Mouse (Mus musculus) Patski (cell line): ENCODE measurements around the gene Bcl2. TPM values are rescaled to one million over a fixed set of nuclear protein-coding genes. Genes with fewer than 3 reads are reported as not detected.
"Not testable (repeated sequence)": the region's sequence is repeated elsewhere in the genome, so short reads cannot be mapped to it uniquely, and the experiment has no call there.

Experiments
- ATAC-seq: fragments of 100-300 bp; one replicate; pipeline ENCODE4 v1.8.0; 2021
- CTCF ChIA-PET: fragments of 350-600 bp; sonication (Branson Sonifier 250); formaldehyde crosslinking; loops from one replicate; lab custom pipeline; 2022; ENCODE audit warnings: inconsistent platforms; lab: Charles Lee
- POLR2A ChIA-PET: fragments of 350-600 bp; sonication (Branson Sonifier 250); formaldehyde crosslinking; loops from one replicate; lab custom pipeline; 2022; ENCODE audit warnings: antibody characterized with exemption, inconsistent platforms; lab: Charles Lee
- DNase-seq: peaks from one replicate; pipeline ENCODE4 v3.0.0-alpha.2; 2011; ENCODE audit warnings: low read depth, low spot score
- H3K27me3 ChIP-seq: fragments of 371-371 bp; one replicate; pipeline ENCODE4 v1.5.1; 2021
- CTCF ChIP-seq: fragments of 100-300 bp; IDR thresholded peaks from one replicate; pipeline ENCODE4 v1.5.1; 2021
- in situ Hi-C: fragments of 300-500 bp; cut with MboI; formaldehyde crosslinking; loops from 3 replicates; pipeline ENCODE4 v1.11.1; 2018; ENCODE audit warnings: low pct_unique_long_range_greater_than_20kb, mixed read lengths
- polyA plus RNA-seq: library from polyadenylated mRNA; unstranded; gene quantifications from one replicate; pipeline ENCODE4 v1.2.3, GENCODE M21; 2021

Bcl2 gene
- polyA plus RNA-seq, 1 experiment from 2014 or later: 11.7 TPM

DNA sequence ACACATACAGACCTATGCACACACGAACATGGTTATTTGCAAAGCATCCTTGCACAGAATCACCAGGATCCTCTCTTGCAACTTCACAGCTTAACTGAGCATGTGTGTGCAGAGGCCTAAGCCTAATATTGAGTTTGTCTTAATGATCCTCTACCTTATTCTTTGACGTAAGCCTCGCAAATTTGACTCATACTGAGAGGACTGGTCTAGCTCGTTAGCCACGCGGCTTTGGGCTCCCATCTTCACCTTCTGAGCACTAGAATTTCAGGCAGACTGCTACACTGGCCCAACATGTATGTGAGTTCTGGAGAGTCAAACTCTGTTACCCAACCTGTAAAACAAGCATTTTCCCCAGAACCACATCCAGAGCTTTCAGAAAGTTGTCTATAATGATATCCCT is 28.9 kb upstream of the Bcl2 start:
- ChIA-PET POLR2A (no interaction called here), CTCF (interaction anchor here (0.9 to 1.0 kb wide), 2 partner anchors 9 to 231 kb away, joined by 3 to 4 read pairs; no protein-coding TSS in a partner anchor)
- no peaks in the 10 kb centered on the region for H3K27me3 ChIP-seq
- no peak for TF ChIP-seq CTCF
- DNase-seq: no peak
- in situ Hi-C loops: no loop called here
- ATAC-seq: no peak

DNA sequence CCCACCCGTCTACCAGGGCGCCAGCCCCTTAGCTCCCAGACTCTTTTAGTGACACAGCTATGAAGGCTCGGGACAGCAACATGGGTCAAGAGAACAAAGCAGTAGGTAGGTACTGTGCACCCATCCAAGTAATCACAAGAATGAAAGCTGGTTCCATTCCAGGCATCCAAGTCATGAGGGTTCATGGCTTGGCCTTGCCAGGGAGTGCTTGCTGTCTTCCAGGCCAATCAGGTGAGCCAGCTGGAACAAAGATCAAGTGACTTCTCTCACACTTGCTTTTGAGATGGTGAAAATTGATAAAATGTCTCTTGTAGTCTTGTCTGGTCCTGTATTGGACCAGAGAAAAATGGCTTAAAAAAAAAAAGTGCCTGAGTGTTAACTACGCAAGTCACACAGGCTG is 26.7 kb upstream of the Bcl2 start:
- TF ChIP-seq CTCF: no peak
- in situ Hi-C loops: no loop called here
- no peaks in the 10 kb centered on the region for H3K27me3 ChIP-seq
- ATAC-seq (no peak), DNase-seq (no peak)
- ChIA-PET POLR2A (interaction anchor here (0.6 kb wide), 1 partner anchor 1306 kb away, joined by 4 read pairs; no protein-coding TSS in a partner anchor), CTCF (interaction anchor here (1.1 to 1.2 kb wide), 2 partner anchors 196 to 229 kb away, joined by 3 read pairs; no protein-coding TSS in a partner anchor)

DNA sequence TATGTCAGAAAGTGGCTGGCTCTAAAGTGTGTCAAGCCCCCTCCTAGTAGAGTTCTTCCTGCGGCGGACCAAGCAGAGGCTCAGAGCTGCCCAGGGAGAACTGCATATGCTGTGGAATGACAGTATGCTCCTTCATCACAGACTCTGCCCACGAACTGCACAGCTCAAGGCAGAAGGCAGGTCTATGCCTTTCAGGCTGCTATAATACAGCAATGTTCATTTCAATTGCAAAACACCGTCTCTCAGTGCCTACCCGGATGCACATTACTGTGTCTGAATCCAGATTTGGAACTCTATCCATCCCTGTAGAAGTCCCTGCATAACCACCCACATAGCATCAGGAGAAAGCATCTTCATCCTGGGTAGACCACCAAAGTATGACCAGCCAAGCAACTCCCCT is 25.7 kb upstream of the Bcl2 start:
- ATAC-seq (no peak), DNase-seq (no peak)
- no peaks in the 10 kb centered on the region for H3K27me3 ChIP-seq
- POLR2A ChIA-PET: interaction anchor here (0.6 kb wide), 1 partner anchor 1305 kb away, joined by 4 read pairs; no protein-coding TSS in a partner anchor
- no peak for TF ChIP-seq CTCF
- in situ Hi-C loops: no loop called here
- CTCF ChIA-PET: interaction anchor here (1.2 kb wide), 1 partner anchor 228 kb away, joined by 3 read pairs; no protein-coding TSS in a partner anchor

DNA sequence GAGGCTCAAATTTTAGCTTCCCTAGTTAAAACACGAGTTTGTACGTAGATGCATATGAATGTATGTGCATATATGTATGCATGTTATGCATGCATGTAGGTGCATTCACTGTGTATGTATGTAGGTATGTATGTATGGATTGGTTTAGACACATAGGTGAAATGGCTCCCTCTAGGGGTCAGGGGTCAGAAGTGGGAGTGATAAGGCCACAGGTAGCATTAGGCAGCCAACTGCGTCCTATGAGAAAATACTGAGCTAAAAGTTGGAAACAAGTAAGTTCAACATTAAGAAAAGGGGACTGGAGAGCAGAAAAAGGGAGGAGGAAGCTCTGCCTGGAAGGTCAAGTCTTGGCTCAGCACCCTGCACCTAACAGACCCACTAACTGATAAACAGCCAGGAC is 24.0 kb upstream of the Bcl2 start:
- ChIA-PET POLR2A (interaction anchor here (0.6 to 0.8 kb wide), 2 partner anchors 25 to 304 kb away, joined by 3 read pairs; no protein-coding TSS in a partner anchor), CTCF (interaction anchor here (0.8 to 5.3 kb wide), 5 partner anchors 9 to 226 kb away, joined by 3 to 31 read pairs (median 3); no protein-coding TSS in a partner anchor)
- no peak for ATAC-seq
- in situ Hi-C loops: no loop called here
- no peak for DNase-seq
- TF ChIP-seq CTCF: peak; percentile 62
- H3K27me3 ChIP-seq: no peaks in the 10 kb centered on the region

DNA sequence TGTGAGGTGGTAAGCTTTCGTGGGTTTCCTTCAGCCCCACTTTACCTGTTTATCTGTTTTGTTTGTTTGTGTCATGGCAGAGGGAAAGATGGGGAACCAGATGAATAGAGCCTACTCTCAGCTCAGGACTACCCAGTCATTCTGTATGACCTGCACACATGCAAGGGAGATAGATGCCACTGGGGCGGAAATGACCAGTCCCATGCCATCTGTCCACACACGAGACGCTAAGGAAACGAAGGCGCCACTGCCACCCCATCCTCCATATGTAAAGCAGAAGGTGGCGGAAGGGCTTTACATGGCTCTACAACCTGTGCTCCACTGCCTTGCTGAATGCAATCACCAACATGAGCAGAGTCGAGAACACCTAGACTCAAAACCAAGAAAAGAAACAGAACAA is 22.1 kb upstream of the Bcl2 start:
- no peak for TF ChIP-seq CTCF
- DNase-seq (no peak), ATAC-seq (no peak)
- in situ Hi-C loops: no loop called here
- no peaks in the 10 kb centered on the region for H3K27me3 ChIP-seq
- ChIA-PET CTCF (interaction anchor here (1.0 to 5.3 kb wide), 7 partner anchors 9 to 311 kb away, joined by 4 to 31 read pairs (median 6); no protein-coding TSS in a partner anchor), POLR2A (no interaction called here)

DNA sequence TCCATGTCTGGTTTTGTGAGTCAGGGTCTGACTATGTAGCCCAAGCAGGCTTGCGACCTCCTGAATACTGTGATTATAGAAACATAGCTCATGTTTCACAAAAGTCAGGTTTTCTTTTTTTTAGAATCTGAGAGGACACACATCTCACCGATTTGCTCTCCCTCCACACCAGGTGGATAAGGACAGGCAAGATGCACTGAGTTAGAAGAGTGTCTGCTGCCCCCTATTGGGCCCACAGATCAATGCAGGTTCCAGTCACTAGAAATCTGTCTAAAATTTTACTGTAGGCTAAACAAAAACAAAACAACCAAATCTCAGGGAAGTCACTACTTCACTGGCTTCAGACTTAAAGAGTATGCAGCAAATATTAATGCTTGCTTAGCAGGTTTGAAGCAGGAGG is 21.5 kb upstream of the Bcl2 start:
- no peaks in the 10 kb centered on the region for H3K27me3 ChIP-seq
- ChIA-PET POLR2A (no interaction called here), CTCF (interaction anchor here (0.6 to 5.3 kb wide), 13 partner anchors 9 to 569 kb away, joined by 3 to 31 read pairs (median 4); no protein-coding TSS in a partner anchor)
- in situ Hi-C loops: no loop called here
- ATAC-seq (no peak), DNase-seq (no peak)
- peak; percentile 91 for TF ChIP-seq CTCF

DNA sequence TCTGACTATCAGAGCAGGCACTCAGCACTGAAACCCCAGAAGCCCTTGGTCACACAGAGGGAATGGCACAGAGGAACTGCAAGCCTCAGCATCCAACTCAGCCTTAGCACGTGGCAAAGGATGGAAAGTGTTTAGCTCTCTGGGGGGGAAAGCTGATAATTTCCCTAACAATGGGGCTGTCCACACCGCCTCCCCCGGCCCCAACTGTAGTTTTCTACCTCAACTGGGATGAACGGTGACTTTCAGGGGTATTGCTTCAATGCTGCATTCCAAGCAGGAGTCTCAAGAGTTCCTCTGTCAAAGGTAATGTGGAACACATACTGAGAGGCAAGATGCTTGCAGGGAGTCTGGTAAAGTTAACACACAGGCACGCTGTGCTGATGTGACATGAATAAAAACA is 8.0 kb upstream of the Bcl2 start:
- in situ Hi-C loops: loop anchor here (10.0 kb wide), 1 partner anchor 647 kb away; no protein-coding TSS in a partner anchor
- no peak for DNase-seq
- no peak for ATAC-seq

DNA sequence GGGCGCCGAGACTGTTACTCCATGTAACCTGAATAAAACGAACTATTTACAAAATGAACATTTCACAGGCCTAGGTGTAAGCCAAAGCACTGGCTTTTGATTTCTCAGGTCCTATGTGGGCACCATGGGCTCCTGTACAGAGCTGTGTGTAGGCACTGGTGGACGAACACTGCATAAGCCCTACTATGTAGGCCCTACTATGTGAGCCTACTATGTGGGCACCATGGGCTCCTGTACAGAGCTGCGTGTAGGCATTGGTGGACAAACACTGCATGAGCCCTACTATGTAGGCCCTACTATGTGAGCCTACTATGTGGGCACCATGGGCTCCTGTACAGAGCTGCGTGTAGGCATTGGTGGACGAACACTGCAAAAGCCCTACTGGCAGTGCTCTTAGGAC is 3.7 kb upstream of the Bcl2 start:
- not testable (repeated sequence) for ATAC-seq, H3K27me3 ChIP-seq, DNase-seq
- in situ Hi-C loops: loop anchor here (5.0 kb wide), 1 partner anchor 290 kb away; no protein-coding TSS in a partner anchor
- CTCF ChIA-PET: interaction anchor here (1.0 to 1.7 kb wide), 4 partner anchors 10 to 292 kb away, joined by 4 to 6 read pairs (median 4); no protein-coding TSS in a partner anchor
- POLR2A ChIA-PET: interaction anchor here (0.9 kb wide), 1 partner anchor 181 kb away, joined by 3 read pairs; no protein-coding TSS in a partner anchor

More for the DNA sequence above, 8.0 kb upstream of the Bcl2 start:
- POLR2A ChIA-PET: no interaction called here
- no peaks in the 10 kb centered on the region for H3K27me3 ChIP-seq
- CTCF ChIA-PET: interaction anchor here (1.7 kb wide), 1 partner anchor 210 kb away, joined by 4 read pairs; no protein-coding TSS in a partner anchor
- no peak for TF ChIP-seq CTCF

DNA sequence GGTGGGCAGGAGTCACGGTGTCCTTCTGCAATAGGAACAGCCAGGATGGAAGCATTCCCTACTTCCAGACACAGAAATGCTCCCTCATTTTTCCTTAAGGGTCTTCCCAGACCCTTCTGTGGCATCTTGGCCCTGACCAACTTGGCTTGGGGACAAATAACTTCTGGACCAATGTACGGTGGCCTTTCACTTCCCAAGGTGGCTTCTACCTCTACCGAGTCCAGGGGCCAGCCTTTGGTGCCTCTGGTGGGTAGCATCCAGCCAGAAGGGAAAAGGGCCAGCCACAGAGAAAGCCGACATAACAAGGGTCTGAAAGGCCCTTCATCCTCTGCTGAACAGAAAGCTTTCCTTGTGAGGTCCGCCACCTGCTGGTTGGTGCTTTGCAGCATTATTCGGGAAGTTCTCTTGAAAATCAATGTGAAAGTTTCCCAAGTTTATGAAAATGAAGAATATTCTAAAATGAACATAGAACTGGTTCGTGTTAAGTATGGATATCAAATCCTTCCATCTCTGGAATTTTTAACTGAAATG is 3.1 kb upstream of the Bcl2 start:
- no peak for TF ChIP-seq CTCF
- ATAC-seq (no peak), DNase-seq (no peak)
- ChIA-PET CTCF (interaction anchor here (1.0 to 2.0 kb wide), 6 partner anchors 11 to 291 kb away, joined by 4 to 8 read pairs (median 6); no protein-coding TSS in a partner anchor), POLR2A (interaction anchor here (0.9 kb wide), 1 partner anchor 180 kb away, joined by 3 read pairs; no protein-coding TSS in a partner anchor)
- H3K27me3 ChIP-seq: no peaks in the 10 kb centered on the region
- in situ Hi-C loops: loop anchor here (5.0 kb wide), 1 partner anchor 290 kb away; no protein-coding TSS in a partner anchor

DNA sequence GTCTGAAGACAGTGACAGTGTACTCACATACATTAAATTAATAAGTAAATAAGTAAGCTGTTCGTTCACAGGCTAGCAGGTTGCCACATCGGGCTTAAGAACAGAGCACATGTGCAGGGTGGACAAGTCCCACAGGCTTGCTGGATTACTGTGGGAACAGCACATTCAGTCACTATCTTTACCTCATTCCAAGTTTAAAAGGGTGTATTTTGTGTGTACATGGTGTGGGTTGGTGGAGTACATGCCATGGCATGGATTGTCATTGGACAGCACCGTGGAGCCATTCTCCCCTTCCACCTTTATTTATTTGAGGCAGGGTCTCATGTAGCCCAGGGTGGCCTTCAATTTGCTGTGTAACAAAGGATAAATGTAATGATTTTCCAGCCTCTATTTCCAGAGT is 2.1 kb upstream of the Bcl2 start:
- TF ChIP-seq CTCF: no peak
- ChIA-PET CTCF (interaction anchor here (0.9 to 2.0 kb wide), 4 partner anchors 12 to 204 kb away, joined by 3 to 8 read pairs (median 6); no protein-coding TSS in a partner anchor), POLR2A (no interaction called here)
- no peak for DNase-seq
- in situ Hi-C loops: loop anchor here (5.0 kb wide), 1 partner anchor 289 kb away; no protein-coding TSS in a partner anchor
- ATAC-seq: no peak
- H3K27me3 ChIP-seq: no peaks in the 10 kb centered on the region
